Mouse (Mus musculus) cortical plate, adult 2 months (tissue): ENCODE results near the gene Adamtsl4.

Source experiments
- CTCF ChIP-seq: fragments of 200-500 bp; IDR thresholded peaks from 2 replicates; pipeline ENCODE4 v1.5.1; 2011; ENCODE audit warnings: mild to moderate bottlenecking, control low read depth, low read length; ENCODE audit not compliant: insufficient read depth; ENCODE audit errors: extremely low read depth
- POLR2A ChIP-seq: fragments of 200-500 bp; IDR thresholded peaks from 2 replicates; pipeline ENCODE4 v1.6.1; 2011; ENCODE audit warnings: mild to moderate bottlenecking, low read length, control low read depth; ENCODE audit not compliant: insufficient read depth; ENCODE audit errors: extremely low read depth

DNA sequence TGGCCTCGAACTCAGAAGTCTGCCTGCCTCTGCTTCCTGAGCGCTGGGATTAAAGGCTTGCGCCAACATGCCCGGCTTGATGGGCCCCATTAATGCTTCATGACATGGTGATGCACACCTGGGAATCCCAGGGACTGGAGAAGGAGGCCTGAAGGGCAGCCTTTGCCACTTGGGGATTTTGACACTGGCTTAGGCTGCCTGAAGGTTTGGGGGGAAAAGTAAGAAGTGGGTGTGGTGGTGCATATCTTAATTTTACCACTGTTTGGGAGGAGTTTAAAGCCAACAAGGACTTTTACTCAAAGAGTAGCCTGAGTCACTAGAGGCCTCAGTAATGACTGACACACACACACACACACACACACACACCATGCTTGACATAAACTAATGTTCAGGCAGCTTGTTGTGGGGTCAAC, 22.8 kb downstream of the Adamtsl4 start:
- TF ChIP-seq CTCF (no peak), POLR2A (no peak)
